Mouse (Mus musculus): ENCODE measurements around the gene Ltn1. TPM values are rescaled to one million over a fixed set of nuclear protein-coding genes. Genes with fewer than 3 reads are reported as not detected.

The Ltn1 gene
- total RNA-seq (2014; rRNA removed) (17.5 and 22.1 TPM in 2 replicates), polyA plus RNA-seq (2015; fragmentation: Nextera tagmentation; extraction: Ambion mirVana) (13.0 and 19.1 TPM in 2 replicates)

DNA sequence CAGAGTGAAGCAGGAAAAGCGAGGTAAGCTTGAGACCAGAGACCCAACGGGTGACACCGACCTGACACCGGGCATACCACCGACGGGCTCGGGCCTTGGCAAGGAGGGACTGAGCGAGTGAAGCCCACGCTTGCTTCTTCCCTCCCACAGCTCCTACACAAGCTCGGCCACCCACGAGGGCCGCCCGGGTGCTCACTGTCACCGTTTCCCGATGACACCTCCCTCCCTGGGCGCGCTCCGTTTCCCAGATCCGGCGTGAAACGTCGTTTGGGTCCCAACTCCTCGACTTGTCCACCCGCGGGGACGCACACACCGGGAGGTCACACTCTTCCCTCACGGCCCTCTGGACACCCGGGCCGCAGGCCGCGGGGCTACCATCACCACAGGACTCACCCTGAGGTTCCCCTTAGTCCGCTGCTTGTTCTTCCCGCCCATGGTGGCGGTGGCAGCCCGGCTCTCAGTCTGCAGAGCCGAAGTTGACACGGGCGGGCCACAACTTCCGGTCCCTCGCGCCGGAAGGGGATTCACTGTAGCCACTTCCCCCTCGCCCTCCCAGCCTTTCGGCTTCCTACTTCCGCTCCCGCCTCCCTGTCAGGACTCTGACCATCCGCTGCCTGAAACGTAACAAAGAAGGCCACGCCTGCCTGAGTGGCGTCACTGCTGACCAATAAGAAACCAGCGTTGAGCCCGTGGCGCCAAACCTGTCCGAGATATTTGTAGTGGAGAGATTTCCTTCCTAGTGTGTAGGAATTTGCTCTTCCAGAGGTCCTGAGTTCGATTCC, at the start of gene Ltn1:
Gene Ltn1 (minus strand): TSS at position 580 of the 782 bp plus-strand sequence.
- under 1% methylated on average over 55 of the region's 56 CpGs for WGBS
- H3K4me1 ChIP-seq (ENCODE audit: insufficient read depth): peaks cover 2% of the 10 kb centered on the region; the same call in 1 of the 2 replicates
- no peaks in the 10 kb centered on the region for H3K9me3 ChIP-seq (ENCODE audit: low read length)
- peak within 1 kb of the TSS; percentile 81 for H3K9ac ChIP-seq
- H3K4me2 ChIP-seq (ENCODE audit: low read depth): peak within 1 kb of the TSS; percentile 77
- H3K4me3 ChIP-seq (ENCODE audit: low read depth, low read length): peak within 1 kb of the TSS; percentile 96
- ATAC-seq: peak; percentile 100
- TF ChIP-seq CTCF (IDR thresholded peaks at IDR 0.05; ENCODE audit: low read depth): no peak
- DNase-seq: peak; percentile 99
- no peaks in the 10 kb centered on the region for H3K27me3 ChIP-seq (ENCODE audit: insufficient read depth, low read length)
- no peaks in the 10 kb centered on the region for H3K36me3 ChIP-seq (ENCODE audit: insufficient read depth)
- H3K27ac ChIP-seq (ENCODE audit: low read depth, low read length): peak within 1 kb of the TSS; percentile 69

DNA sequence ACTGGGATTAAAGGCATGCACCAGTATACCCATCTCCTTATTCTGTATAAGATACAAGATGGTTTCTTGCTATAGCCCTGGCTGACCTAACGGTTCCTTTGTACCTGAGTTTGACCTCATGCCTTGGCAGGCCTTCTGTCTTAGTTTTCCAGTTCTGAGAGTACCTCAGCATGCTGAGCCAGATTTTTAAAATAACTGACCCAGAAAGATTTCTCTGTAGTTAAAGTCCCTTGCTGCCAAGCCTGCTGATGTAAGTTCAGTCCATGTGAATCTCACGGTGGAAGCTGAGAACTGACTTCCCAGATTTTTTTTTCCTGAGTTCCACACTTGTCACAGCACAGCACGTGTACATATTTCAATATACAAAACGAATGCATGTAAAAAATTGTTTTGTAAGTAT, 38.2 kb upstream of the Ltn1 start:
- H3K27ac ChIP-seq (ENCODE audit: low read depth, low read length): no peak overlapping the region
- whole genome bisulfite sequencing: 93% methylated on average over 4 of the region's 4 CpGs
- no peak for TF ChIP-seq CTCF (IDR thresholded peaks at IDR 0.05; ENCODE audit: low read depth)
- no peaks in the 10 kb centered on the region for H3K27me3 ChIP-seq (ENCODE audit: insufficient read depth, low read length)
- DNase-seq (no peak), ATAC-seq (no peak)
- no peak overlapping the region for H3K4me3 ChIP-seq (ENCODE audit: low read depth, low read length)
- no peaks in the 10 kb centered on the region for H3K9me3 ChIP-seq (ENCODE audit: low read length)
- no peak overlapping the region for H3K9ac ChIP-seq
- no peak overlapping the region for H3K4me2 ChIP-seq (ENCODE audit: low read depth)
- no peaks in the 10 kb centered on the region for H3K4me1 ChIP-seq (ENCODE audit: insufficient read depth)
- peaks cover 70% of the 10 kb centered on the region for H3K36me3 ChIP-seq (ENCODE audit: insufficient read depth)

DNA sequence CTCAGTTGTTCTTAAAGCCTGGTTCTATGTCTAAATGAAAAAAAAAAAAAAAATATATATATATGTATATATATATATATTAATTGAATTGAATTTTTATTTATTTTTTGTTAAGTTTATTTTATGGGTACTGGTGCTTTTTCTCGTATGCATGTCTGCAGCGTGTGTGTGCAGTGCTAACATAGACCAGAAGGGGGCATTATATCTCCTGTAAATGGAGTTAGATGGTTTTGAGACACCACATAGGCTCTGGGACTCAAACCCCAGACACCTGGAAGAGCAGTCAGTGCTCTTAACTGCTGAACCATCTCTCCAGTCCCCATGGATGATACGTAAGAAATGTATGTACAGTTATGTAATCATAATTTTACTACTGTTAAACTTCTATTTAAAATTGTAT, 26.3 kb upstream of the Ltn1 start:
- no peak for ATAC-seq
- Histone ChIP-seq H3K9ac (no peak overlapping the region), H3K4me3 (ENCODE audit: low read depth, low read length) (no peak overlapping the region), H3K9me3 (ENCODE audit: low read length) (no peaks in the 10 kb centered on the region), H3K27me3 (ENCODE audit: insufficient read depth, low read length) (no peaks in the 10 kb centered on the region), H3K36me3 (ENCODE audit: insufficient read depth) (peaks cover 19% of the 10 kb centered on the region), H3K27ac (ENCODE audit: low read depth, low read length) (no peak overlapping the region), H3K4me1 (ENCODE audit: insufficient read depth) (peaks cover 12% of the 10 kb centered on the region), H3K4me2 (ENCODE audit: low read depth) (no peak overlapping the region)
- WGBS: 100% methylated on average over 3 of the region's 3 CpGs
- DNase-seq: no peak
- no peak for TF ChIP-seq CTCF (IDR thresholded peaks at IDR 0.05; ENCODE audit: low read depth)

DNA sequence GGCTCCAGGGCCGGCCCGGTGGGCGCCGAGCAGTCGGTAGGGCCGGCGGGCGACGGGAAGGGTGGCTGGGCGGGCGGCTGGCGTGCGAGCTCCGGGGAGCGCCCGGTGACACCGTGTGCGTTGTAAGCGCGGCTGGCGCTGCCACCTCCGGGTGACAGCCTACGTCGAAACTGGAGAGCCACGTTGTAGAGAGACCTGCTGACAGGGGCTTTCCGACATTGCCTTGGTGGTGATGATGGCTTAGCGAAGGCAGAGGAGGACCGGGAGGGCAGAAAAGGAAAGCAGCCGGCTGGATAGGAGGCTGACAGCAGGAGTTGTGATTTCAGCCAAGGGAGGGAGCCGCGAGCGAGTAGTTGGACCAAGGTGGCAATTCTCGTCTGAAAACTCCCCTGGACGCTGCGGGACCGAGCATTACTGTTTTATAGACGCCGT, 22.8 kb upstream of the Ltn1 start:
- ATAC-seq (peak; percentile 72), DNase-seq (no peak)
- Histone ChIP-seq H3K36me3 (ENCODE audit: insufficient read depth) (no peaks in the 10 kb centered on the region; the same call in none of the 2 replicates), H3K27me3 (ENCODE audit: insufficient read depth, low read length) (no peaks in the 10 kb centered on the region), H3K27ac (ENCODE audit: low read depth, low read length) (peak overlapping the region; percentile 85), H3K4me2 (ENCODE audit: low read depth) (peak overlapping the region; percentile 84), H3K4me3 (ENCODE audit: low read depth, low read length) (peak overlapping the region; percentile 98), H3K4me1 (ENCODE audit: insufficient read depth) (peaks cover 12% of the 10 kb centered on the region), H3K9ac (peak overlapping the region; percentile 89), H3K9me3 (ENCODE audit: low read length) (no peaks in the 10 kb centered on the region)
- TF ChIP-seq CTCF (IDR thresholded peaks at IDR 0.05; ENCODE audit: low read depth): no peak
- under 1% methylated on average over 38 of the region's 38 CpGs for WGBS

DNA sequence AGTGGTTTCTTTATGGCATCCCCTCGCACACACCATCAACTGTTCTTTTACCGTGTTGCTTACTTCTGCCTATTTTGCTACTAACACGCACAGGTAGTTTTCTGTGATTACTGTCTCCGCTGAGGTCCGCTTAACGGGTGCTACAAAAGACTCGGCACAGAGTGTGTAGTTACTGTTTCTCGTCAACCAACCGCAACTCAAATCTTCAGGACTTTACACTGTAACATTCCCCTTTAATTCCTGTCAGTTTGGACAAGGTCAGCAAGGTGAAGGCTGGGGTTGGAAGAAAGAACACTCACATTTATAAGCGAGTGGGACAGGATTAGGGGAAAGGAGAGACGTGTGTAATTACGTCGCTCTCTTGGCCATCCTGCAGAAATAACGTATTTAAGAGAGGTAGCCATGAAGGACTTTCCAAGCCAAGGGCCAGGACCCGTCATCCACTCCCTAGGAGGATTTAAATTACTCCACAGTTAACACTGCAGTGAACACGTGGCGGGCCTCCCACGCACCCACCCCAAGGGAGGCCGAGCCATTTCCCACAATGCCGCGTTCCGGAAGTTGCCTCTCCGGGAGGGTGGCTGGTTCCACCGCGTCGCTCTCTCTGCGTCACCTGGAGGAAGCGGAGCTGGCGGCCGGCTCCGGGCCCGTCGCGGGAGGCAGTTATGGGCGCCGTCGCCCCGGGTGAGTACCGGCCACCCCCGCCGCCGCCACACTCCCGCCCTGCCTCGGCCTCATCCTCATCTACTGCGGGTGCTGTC, 22.2 kb upstream of the Ltn1 start, which contains the start of gene Usp16:
Gene Usp16 (plus strand): TSS at position 285 of the 761 bp plus-strand sequence.
- H3K4me2 ChIP-seq (ENCODE audit: low read depth): peak within 1 kb of the TSS; percentile 84
- H3K27me3 ChIP-seq (ENCODE audit: insufficient read depth, low read length): no peaks in the 10 kb centered on the region
- TF ChIP-seq CTCF (IDR thresholded peaks at IDR 0.05; ENCODE audit: low read depth): no peak
- H3K4me3 ChIP-seq (ENCODE audit: low read depth, low read length): peak within 1 kb of the TSS; percentile 98
- H3K4me1 ChIP-seq (ENCODE audit: insufficient read depth): peaks cover 12% of the 10 kb centered on the region
- H3K9me3 ChIP-seq (ENCODE audit: low read length): no peaks in the 10 kb centered on the region
- peak; percentile 99 for ATAC-seq
- peak within 1 kb of the TSS; percentile 89 for H3K9ac ChIP-seq
- WGBS: 8% methylated on average over 45 of the region's 45 CpGs
- H3K27ac ChIP-seq (ENCODE audit: low read depth, low read length): peak within 1 kb of the TSS; percentile 85
- peak; percentile 95 for DNase-seq
- H3K36me3 ChIP-seq (ENCODE audit: insufficient read depth): no peaks in the 10 kb centered on the region; the same call in 1 of the 2 replicates

DNA sequence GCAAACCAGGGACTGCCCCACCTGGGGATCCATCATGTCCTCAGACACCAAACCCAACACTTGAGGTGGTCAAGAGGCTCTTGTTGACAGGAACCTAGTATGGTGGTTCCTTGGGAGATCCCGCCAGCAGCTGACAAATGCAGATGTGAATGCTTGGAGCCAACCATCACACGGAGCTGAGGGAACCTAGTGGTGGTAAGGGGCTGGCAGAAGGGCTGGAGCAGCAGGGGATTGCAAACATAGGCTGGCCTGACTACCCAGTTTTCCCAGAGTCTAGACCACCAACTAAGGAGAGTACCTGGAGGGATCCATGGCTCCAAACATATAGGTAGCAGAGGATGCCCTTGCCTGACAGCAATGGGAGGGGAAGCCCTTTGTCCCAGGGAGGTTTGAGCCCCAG, 20.8 kb upstream of the Ltn1 start:
- H3K36me3 ChIP-seq (ENCODE audit: insufficient read depth): no peaks in the 10 kb centered on the region
- WGBS: 82% methylated on average over 2 of the region's 2 CpGs
- ATAC-seq: no peak

More for the DNA sequence above, 20.8 kb upstream of the Ltn1 start:
- no peaks in the 10 kb centered on the region for H3K9me3 ChIP-seq (ENCODE audit: low read length)
- no peak for DNase-seq
- no peak overlapping the region for H3K4me3 ChIP-seq (ENCODE audit: low read depth, low read length)
- TF ChIP-seq CTCF (IDR thresholded peaks at IDR 0.05; ENCODE audit: low read depth): no peak
- peaks cover 12% of the 10 kb centered on the region for H3K4me1 ChIP-seq (ENCODE audit: insufficient read depth)
- H3K27me3 ChIP-seq (ENCODE audit: insufficient read depth, low read length): no peaks in the 10 kb centered on the region
- H3K4me2 ChIP-seq (ENCODE audit: low read depth): no peak overlapping the region
- no peak overlapping the region for H3K9ac ChIP-seq
- H3K27ac ChIP-seq (ENCODE audit: low read depth, low read length): no peak overlapping the region

Measured in forebrain, postnatal 0 days (tissue).